Mouse (Mus musculus) embryonic fibroblast, embryonic 13.5 days (primary cell): ENCODE data around the gene Odf3.

Experiments used
- CTCF ChIP-seq: IDR thresholded peaks from 2 replicates; pipeline ENCODE4 v1.5.1; 2011; ENCODE audit warnings: mild to moderate bottlenecking, control low read depth, low read length, moderate library complexity, borderline replicate concordance; ENCODE audit not compliant: insufficient read depth
- POLR2A ChIP-seq: IDR thresholded peaks from 2 replicates; pipeline ENCODE4 v1.6.1; 2011; ENCODE audit warnings: low read depth, mild to moderate bottlenecking, control low read depth, low read length, moderate library complexity

- TF ChIP-seq CTCF, result no peak
- no peak for TF ChIP-seq POLR2A
These were observed 19.3 kb upstream of the Odf3 start for GRCm38 (mm10) chr7:140828171-140828881.
